Mouse (Mus musculus): ENCODE measurements around the gene Apbb2.

GRCm38 (mm10) chr5:66421954-66422353 is 196.6 kb downstream of the Apbb2 start:
- TF ChIP-seq MAFK (IDR thresholded peaks at IDR 0.05; ENCODE audit: insufficient replicate concordance, low read length) (no peak), POLR2A (IDR thresholded peaks at IDR 0.05; ENCODE audit: low read depth, low read length) (no peak), CTCF (conservative IDR thresholded peaks at IDR 0.05 in 1 of 2, IDR thresholded peaks at IDR 0.05 in 1 of 2; ENCODE audit: low read depth in 2 of 2, low read length in 2 of 2) (no peak), MAX (IDR thresholded peaks at IDR 0.05; ENCODE audit: low read length) (no peak), SIN3A (IDR thresholded peaks at IDR 0.05; ENCODE audit: low read length) (no peak), ELF1 (IDR thresholded peaks at IDR 0.05; ENCODE audit: low read depth, low read length) (no peak), BHLHE40 (IDR thresholded peaks at IDR 0.05; ENCODE audit: low read depth, low read length) (no peak), NELFE (IDR thresholded peaks at IDR 0.05; ENCODE audit: low read depth, low read length) (no peak), MXI1 (IDR thresholded peaks at IDR 0.05; ENCODE audit: low read depth, low read length) (no peak), ZC3H11A (IDR thresholded peaks at IDR 0.05; ENCODE audit: low read depth, low read length) (no peak), ZNF384 (IDR thresholded peaks at IDR 0.05; ENCODE audit: low read depth, low read length) (no peak), E2F4 (IDR thresholded peaks at IDR 0.05; ENCODE audit: insufficient replicate concordance, low read depth, low read length) (no peak), KAT2A (IDR thresholded peaks at IDR 0.05; ENCODE audit: insufficient replicate concordance, low read length) (no peak), MAZ (IDR thresholded peaks at IDR 0.05; ENCODE audit: low read depth, low read length) (no peak)

All from CH12.LX (cell line).